Mouse (Mus musculus) inflammation-experienced regulatory T-cells, adult 16 weeks (primary cell): ENCODE measurements around the gene Acads. TPM values are rescaled to one million over a fixed set of nuclear protein-coding genes. Genes with fewer than 3 reads are reported as not detected.

ENCODE experiments used
- polyA plus RNA-seq: library from polyadenylated mRNA; unstranded; fragments of 100-300 nt; shearing (Covaris generic); gene quantifications from one replicate; pipeline ENCODE4 v1.2.1, GENCODE M21; 2017

Gene Acads
- 41.4 TPM for polyA plus RNA-seq

GRCm38 (mm10) chr5:115118961-115119570, at the start of gene Acads:
Gene Acads, minus strand, starts transcription at chr5:115119346.

GRCm38 (mm10) chr5:115158040-115158983, 39.2 kb upstream of the Acads start, which contains the start of gene Mlec:
Gene Mlec, minus strand, starts transcription at chr5:115158179.

GRCm38 (mm10) chr5:115134234-115135165, 15.4 kb upstream of the Acads start, which contains the start of gene Unc119b:
Gene Unc119b, minus strand, starts transcription at chr5:115134975.

GRCm38 (mm10) chr5:115098195-115098594, 21.0 kb downstream of the Acads start, which contains the start of gene Gm10401:
Gene Gm10401, minus strand, starts transcription at chr5:115098295.

Other genes starting within 250 kb of the Acads start
- 12.2 TPM for gene Oasl2, start 222.4 kb downstream of the Acads start, polyA plus RNA-seq
- gene Oasl1, start 196.1 kb downstream of the Acads start, polyA plus RNA-seq = 5.3 TPM
- gene 2210016L21Rik, start 177.2 kb downstream of the Acads start, polyA plus RNA-seq = 65.2 TPM
- gene Hnf1a, start 148.3 kb downstream of the Acads start, polyA plus RNA-seq = not detected
- 3.0 TPM for gene Sppl3, start 108.2 kb downstream of the Acads start, polyA plus RNA-seq
- gene Gm10401, start 21.1 kb downstream of the Acads start, polyA plus RNA-seq = 2.6 TPM
- 56.8 TPM for gene Unc119b, start 15.6 kb upstream of the Acads start, polyA plus RNA-seq
- gene Mlec, start 38.8 kb upstream of the Acads start, polyA plus RNA-seq = 67.1 TPM
- gene Cabp1, start 75.0 kb upstream of the Acads start, polyA plus RNA-seq = not detected
- gene Pop5, start 116.5 kb upstream of the Acads start, polyA plus RNA-seq = 121 TPM
- 30.9 TPM for gene Rnf10, start 153.6 kb upstream of the Acads start, polyA plus RNA-seq
- 52.8 TPM for gene Coq5, start 160.3 kb upstream of the Acads start, polyA plus RNA-seq
- 588 TPM for gene Dynll1, start 181.7 kb upstream of the Acads start, polyA plus RNA-seq
- 13.5 TPM for gene Srsf9, start 207.8 kb upstream of the Acads start, polyA plus RNA-seq
- 22.3 TPM for gene Gatc, start 221.8 kb upstream of the Acads start, polyA plus RNA-seq
- 57.2 TPM for gene Triap1, start 221.9 kb upstream of the Acads start, polyA plus RNA-seq
- gene Cox6a1, start 229.6 kb upstream of the Acads start, polyA plus RNA-seq = 499 TPM